Mouse (Mus musculus) lung, embryonic 14.5 days (tissue): Measurements from ENCODE around the gene Lbx1. TPM values are rescaled to one million over a fixed set of nuclear protein-coding genes. Genes with fewer than 3 reads are reported as not detected.

Experiments used
- ATAC-seq: fragments of 200-750 bp; cut with Nextera tagmentation; 2 replicates; pipeline ENCODE4 v1.8.0; 2017; ENCODE audit warnings: mild to moderate bottlenecking, moderate TSS enrichment, moderate library complexity; ENCODE audit not compliant: insufficient read depth
- DNase-seq: peaks from one replicate; pipeline ENCODE4 v3.0.0-alpha.2; 2015
- H3K27ac ChIP-seq: fragments of 300-500 bp; sonication (generic); 2 replicates; pipeline ENCODE4 v1.5.1; 2014; ENCODE audit warnings: low read depth, mild to moderate bottlenecking, moderate library complexity
- H3K27me3 ChIP-seq: fragments of 300-500 bp; sonication (generic); 2 replicates; pipeline ENCODE4 v1.6.1; 2014; ENCODE audit warnings: low read length, control low read depth; ENCODE audit not compliant: insufficient read depth
- H3K36me3 ChIP-seq: fragments of 300-500 bp; sonication (generic); 2 replicates; pipeline ENCODE4 v1.6.1; 2014; ENCODE audit warnings: control low read depth; ENCODE audit not compliant: insufficient read depth
- H3K4me1 ChIP-seq: fragments of 300-500 bp; sonication (generic); 2 replicates; pipeline ENCODE4 v1.6.1; 2014; ENCODE audit warnings: antibody characterized with exemption, control low read depth; ENCODE audit not compliant: insufficient read depth
- H3K4me2 ChIP-seq: fragments of 300-500 bp; sonication (generic); 2 replicates; pipeline ENCODE4 v1.6.1; 2014; ENCODE audit warnings: mild to moderate bottlenecking
- H3K4me3 ChIP-seq: fragments of 300-500 bp; sonication (generic); 2 replicates; pipeline ENCODE4 v1.5.1; 2014; ENCODE audit warnings: low read depth, low read length
- H3K9ac ChIP-seq: fragments of 300-500 bp; sonication (generic); 2 replicates; pipeline ENCODE4 v1.6.1; 2014
- H3K9me3 ChIP-seq: fragments of 300-500 bp; sonication (generic); 2 replicates; pipeline ENCODE4 v1.6.1; 2016; ENCODE audit warnings: low read depth, low read length, control low read depth
- CTCF ChIP-seq: IDR thresholded peaks from 2 replicates; pipeline ENCODE4 v1.5.1; 2016; ENCODE audit warnings: antibody characterized with exemption, low read depth
- WGBS: fragments of 180-500 bp; shearing (Covaris S2); extraction: QIAGEN DNeasy Blood & Tissue Kit; methylation state at CpG from one replicate; pipeline ENCODE4 v1.1.7; 2014; 5-methylcytosine and 5-hydroxymethylcytosine counted together
- polyA plus RNA-seq: library from polyadenylated mRNA; unstranded; fragments of >200 nt; fragmentation: Nextera tagmentation; extraction: Ambion mirVana; gene quantifications from 2 replicates; pipeline ENCODE4 v1.2.1, GENCODE M21; 2014

The Lbx1 gene
- polyA plus RNA-seq, 1 experiment from 2014 or later, result not detected

DNA sequence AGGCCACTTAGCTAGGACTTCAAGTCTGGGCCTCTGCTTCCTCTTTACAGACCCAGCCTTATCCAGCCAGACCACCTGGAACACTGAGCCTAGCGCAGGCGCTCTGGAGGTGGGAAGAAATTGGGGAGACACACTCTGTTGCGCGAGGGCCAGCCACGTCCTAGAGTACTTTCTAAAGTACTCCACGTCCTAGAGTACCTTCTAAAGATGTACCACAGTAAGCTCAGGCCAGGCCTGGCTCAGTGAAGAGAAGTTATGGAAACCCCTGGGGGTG lies 11.4 kb downstream of the Lbx1 start:
- Histone ChIP-seq H3K9ac (no peak overlapping the region), H3K9me3 (no peaks in the 10 kb centered on the region), H3K4me2 (no peak overlapping the region), H3K4me3 (peak overlapping the region; percentile 5; the same call in 1 of the 2 replicates), H3K27me3 (peaks cover 80% of the 10 kb centered on the region), H3K4me1 (no peaks in the 10 kb centered on the region), H3K36me3 (no peaks in the 10 kb centered on the region), H3K27ac (no peak overlapping the region)
- DNase-seq (no peak), ATAC-seq (no peak)
- WGBS, result 0% methylated on average over 6 of the region's 6 CpGs
- TF ChIP-seq CTCF, result no peak

DNA sequence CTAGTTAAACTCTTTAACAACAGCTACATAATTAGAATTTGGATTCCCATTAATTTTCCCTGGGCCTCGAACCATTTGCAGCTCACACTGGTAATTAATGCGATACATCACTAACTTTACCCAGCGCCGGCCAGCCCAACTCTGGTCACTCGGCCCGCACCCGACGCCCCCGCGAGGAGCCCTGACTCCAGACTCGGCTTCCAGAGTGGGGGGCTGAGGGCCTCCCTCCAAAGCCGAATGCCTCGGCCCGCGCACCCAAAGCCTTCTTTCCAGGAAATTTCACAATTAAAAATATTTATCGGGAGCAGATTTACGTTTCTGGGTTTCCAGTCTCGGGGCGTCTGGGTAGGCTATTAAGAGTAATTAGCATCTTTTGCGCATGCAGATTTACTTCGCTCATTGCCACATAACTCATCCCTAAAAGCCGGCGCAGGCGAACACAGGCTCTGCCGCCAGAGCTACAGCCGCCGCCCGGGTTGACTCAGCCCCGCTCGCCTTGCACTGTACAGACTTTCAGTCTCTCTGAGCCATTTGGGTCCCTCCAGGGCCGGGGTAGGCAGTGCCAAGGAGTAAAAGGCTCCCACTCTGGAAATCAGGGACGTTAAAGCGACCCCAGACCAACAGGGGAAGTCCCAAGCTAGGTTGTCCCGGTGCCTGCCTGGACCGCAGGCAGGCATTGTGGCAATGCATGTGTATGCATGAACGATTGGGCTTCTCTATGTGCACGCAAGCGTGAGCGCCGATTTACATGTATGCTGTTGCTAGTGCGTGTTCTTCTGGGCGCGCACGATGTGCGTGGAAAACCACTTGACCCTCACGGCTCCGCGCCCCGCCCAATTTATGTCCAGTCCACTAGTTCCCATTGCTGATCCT lies 12.0 kb downstream of the Lbx1 start:
- Histone ChIP-seq H3K36me3 (no peaks in the 10 kb centered on the region), H3K4me3 (peak overlapping the region; percentile 5; the same call in 1 of the 2 replicates), H3K4me2 (no peak overlapping the region), H3K4me1 (no peaks in the 10 kb centered on the region), H3K27me3 (peaks cover 75% of the 10 kb centered on the region), H3K9ac (no peak overlapping the region), H3K9me3 (no peaks in the 10 kb centered on the region), H3K27ac (no peak overlapping the region)
- no peak for ATAC-seq
- 2% methylated on average over 49 of the region's 49 CpGs for WGBS
- TF ChIP-seq CTCF, result no peak
- DNase-seq, result peak; percentile 23

DNA sequence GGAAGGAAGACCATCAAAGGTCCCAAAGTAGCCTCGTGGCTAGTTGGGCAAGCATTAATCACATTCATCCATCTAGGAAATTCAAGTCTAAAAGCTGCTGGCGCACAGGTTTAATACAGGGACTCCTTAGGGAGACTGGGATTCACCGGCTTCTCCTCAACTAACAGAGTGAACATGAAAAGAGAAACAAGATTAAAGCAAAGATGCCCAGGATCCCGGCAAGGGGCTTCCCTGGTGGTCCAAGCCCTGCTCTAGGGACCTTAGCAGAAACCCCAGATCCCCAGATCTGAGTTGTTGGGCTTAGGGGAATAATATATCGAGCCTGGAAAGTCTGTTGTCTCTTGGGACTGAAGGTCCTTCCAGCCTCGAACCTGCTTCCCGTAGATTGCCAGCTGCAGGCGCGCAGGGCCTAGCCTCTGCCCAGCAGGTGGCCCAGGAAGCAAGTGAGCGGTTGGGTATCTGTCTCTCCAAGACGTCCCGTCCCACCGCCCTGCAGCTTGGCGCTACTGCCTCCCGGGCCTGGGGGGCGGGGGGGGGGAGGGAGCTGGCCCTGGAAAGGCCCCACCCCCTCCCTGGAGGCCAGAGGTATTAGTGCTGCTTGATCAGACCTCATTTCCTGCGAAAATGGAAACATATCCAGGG lies 13.3 kb downstream of the Lbx1 start:
- ATAC-seq (no peak), DNase-seq (peak; percentile 26)
- 8% methylated on average over 17 of the region's 17 CpGs for WGBS
- Histone ChIP-seq H3K4me3 (no peak overlapping the region), H3K36me3 (no peaks in the 10 kb centered on the region), H3K27ac (no peak overlapping the region), H3K9ac (no peak overlapping the region), H3K4me1 (no peaks in the 10 kb centered on the region), H3K9me3 (no peaks in the 10 kb centered on the region), H3K4me2 (no peak overlapping the region), H3K27me3 (peaks cover 64% of the 10 kb centered on the region)
- TF ChIP-seq CTCF, result peak; percentile 44

DNA sequence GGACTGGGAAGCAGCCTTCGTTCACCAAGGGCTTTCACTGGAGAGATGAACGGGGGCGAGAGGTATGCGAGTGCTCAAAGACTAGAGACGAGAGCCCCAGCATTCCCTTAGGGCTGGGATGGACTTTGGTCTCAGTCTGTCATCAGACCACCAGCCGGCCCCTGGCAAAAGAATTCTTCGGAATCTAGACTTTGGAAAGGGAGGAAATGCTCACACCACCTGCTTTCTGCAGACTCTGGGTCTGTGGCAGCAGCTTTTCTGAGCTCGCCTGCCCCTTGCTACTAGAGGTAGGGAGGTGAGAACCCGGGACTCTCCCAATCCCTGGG lies 14.2 kb downstream of the Lbx1 start:
- Histone ChIP-seq H3K4me1 (no peaks in the 10 kb centered on the region), H3K4me3 (peak overlapping the region; percentile 28), H3K9ac (no peak overlapping the region), H3K27me3 (peaks cover 55% of the 10 kb centered on the region), H3K36me3 (no peaks in the 10 kb centered on the region), H3K27ac (no peak overlapping the region), H3K9me3 (no peaks in the 10 kb centered on the region), H3K4me2 (peak overlapping the region; percentile 58)
- no peak for TF ChIP-seq CTCF
- ATAC-seq (no peak), DNase-seq (no peak)
- WGBS, result 1% methylated on average over 9 of the region's 9 CpGs

DNA sequence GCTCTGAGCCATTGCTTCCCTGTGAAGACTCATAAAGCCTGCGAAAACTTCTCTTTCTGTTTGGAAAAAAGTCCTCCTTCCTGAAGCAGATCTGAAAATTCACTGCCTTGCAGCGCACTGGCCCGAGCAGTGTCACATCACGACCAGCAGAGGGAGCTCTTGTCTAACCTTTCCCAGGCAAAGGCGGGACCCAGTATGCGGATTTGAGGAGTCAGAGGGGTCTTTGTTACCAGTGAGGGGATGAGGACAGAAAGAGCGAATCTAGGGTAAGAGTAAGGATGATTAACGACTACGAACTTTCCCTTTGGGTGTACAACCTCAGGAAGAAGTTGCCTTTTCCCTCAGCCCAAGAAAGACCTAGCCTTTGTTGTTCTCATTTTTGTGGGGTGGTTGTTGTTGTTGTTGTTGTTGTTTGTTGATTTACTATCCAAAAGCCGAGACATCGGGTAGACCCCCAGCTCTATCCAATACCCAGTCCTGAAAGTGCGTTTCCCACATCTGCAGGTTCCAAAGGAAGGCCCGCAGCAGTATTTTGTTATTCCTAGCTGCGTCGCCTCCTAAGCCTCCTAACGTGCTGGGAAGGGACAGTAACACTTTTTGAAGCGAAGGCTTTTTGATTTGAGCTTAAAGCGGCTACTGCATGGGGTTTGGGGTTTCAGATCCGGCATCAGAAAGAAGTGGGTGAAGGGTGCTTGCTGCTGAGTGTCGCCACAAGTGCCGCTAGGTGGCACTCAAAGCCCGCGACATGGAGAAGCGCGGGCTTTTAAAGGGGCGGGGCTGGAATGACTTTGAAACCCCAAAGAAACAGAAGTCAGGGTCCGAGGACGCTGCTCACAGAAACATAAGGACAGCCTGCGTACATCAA lies 14.8 kb downstream of the Lbx1 start:
- DNase-seq (peak; percentile 96), ATAC-seq (peak; percentile 76)
- Histone ChIP-seq H3K9ac (peak overlapping the region; percentile 17; the same call in 1 of the 2 replicates), H3K36me3 (no peaks in the 10 kb centered on the region), H3K27ac (no peak overlapping the region), H3K27me3 (peaks cover 49% of the 10 kb centered on the region), H3K4me2 (peak overlapping the region; percentile 58), H3K4me1 (no peaks in the 10 kb centered on the region), H3K9me3 (no peaks in the 10 kb centered on the region), H3K4me3 (peak overlapping the region; percentile 28)
- peak; percentile 98 for TF ChIP-seq CTCF
- 2% methylated on average over 29 of the region's 29 CpGs for WGBS

DNA sequence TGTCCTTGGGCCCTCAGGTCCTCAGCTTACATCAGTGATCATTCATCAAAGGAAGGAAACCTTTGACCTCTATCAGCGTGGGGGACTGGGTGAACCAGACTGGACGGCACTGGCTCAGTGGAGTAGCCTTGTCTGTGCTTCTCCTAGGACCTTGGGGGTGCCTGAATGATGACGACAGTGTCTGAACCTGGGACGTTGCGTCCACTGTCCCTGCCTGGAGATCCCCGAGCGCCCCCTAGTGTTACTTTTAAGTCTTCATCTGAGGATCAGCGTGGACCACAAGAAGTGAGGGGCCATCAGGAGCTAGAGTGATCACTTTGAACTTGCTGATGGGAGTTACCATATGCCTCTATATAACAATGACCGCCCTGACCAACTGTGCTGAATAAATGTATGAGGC lies 19.4 kb downstream of the Lbx1 start:
- ATAC-seq (no peak; the same call in 1 of the 2 replicates), DNase-seq (peak; percentile 83)
- H3K27me3 ChIP-seq, result peaks cover 3% of the 10 kb centered on the region
- no peak overlapping the region for H3K27ac ChIP-seq
- H3K9me3 ChIP-seq, result no peaks in the 10 kb centered on the region
- no peak overlapping the region for H3K4me3 ChIP-seq
- 6% methylated on average over 9 of the region's 9 CpGs for WGBS
- H3K4me1 ChIP-seq, result no peaks in the 10 kb centered on the region
- H3K36me3 ChIP-seq, result no peaks in the 10 kb centered on the region
- H3K4me2 ChIP-seq, result no peak overlapping the region
- peak; percentile 85 for TF ChIP-seq CTCF
- no peak overlapping the region for H3K9ac ChIP-seq

DNA sequence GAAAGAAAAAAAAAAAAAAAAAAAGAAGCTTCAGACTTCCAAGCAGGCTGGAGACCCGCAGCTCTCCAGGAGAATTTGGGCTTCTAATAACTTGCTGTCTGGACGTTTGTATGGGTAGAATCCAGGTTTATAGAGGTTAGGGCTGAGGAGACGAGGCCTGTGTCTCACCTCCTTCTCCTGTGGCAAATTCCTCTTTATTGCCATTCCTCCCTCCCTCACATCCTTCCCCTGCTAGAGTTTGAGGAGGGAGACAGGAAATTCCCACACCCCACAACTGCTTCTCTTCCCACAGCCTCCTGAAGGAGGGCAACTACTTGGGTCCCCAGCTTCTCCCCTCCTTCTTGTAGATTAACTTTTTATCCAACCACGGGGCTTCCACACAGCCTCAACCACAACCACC lies 20.2 kb downstream of the Lbx1 start:
- Histone ChIP-seq H3K27ac (no peak overlapping the region), H3K4me2 (no peak overlapping the region), H3K9me3 (no peaks in the 10 kb centered on the region), H3K4me1 (no peaks in the 10 kb centered on the region), H3K27me3 (peaks cover 3% of the 10 kb centered on the region; the same call in 1 of the 2 replicates), H3K4me3 (no peak overlapping the region), H3K36me3 (no peaks in the 10 kb centered on the region), H3K9ac (no peak overlapping the region)
- no peak for TF ChIP-seq CTCF
- no peak for ATAC-seq
- 58% methylated on average over 4 of the region's 4 CpGs for WGBS
- DNase-seq, result no peak
